ENCODE assay signal across 16 mouse cellular contexts in the genomic region with DNA sequence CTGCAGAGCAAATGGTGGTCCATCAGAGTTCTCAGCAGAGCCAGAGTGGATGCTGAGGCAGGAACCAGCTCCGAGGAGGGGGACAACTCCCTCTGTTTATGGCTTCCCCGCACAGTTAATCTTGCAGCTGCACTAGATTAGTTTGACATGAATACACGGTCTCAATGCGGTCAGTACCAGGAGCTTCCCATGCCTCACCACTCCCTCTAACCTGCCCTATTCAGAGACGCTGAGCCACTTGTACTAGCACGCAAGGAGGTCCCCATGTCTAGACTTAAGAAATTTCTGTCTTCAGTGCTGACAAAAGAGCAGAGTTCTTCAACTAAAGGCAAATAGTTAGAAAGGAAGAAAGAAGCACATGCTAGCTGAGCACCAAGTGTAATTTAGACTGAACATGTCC.
DNase-seq lines count a peak whose midpoint lies in the region; ATAC-seq and TF ChIP-seq lines count a peak whose summit lies in the region.
"Had no signal": no experiment of that assay in that cellular context is flagged by ENCODE, and none has a peak within 500 bp of the region (broad histone marks: within the 10 kb centered on the region; RNA-seq: fewer than 3 reads in every experiment).

No protein-coding gene starts in this region.

- no peak overlapping the region for H3K4me3 ChIP-seq in hindbrain, embryonic 16.5 days (ENCODE audit: low read length)
- no peak overlapping the region for H3K4me3 ChIP-seq in hindbrain, postnatal 0 days (ENCODE audit: low read length)
- no peak overlapping the region for H3K4me3 ChIP-seq in forebrain, embryonic 13.5 days
- no peak overlapping the region for H3K4me3 ChIP-seq in neural tube, embryonic 14.5 days (ENCODE audit: low read depth, low read length)
- H3K4me3 ChIP-seq: megakaryocyte, embryonic 14.5 days had no signal

- no peak overlapping the region for H3K27ac ChIP-seq in hindbrain, embryonic 16.5 days (ENCODE audit: low read depth, low read length)
- no peak overlapping the region for H3K27ac ChIP-seq in hindbrain, postnatal 0 days
- no peak overlapping the region for H3K27ac ChIP-seq in forebrain, embryonic 13.5 days
- H3K27ac ChIP-seq in neural tube, embryonic 14.5 days (ENCODE audit: low read depth, low read length) = no peak overlapping the region

- TF ChIP-seq CTCF in hindbrain, postnatal 0 days (IDR thresholded peaks at IDR 0.05; ENCODE audit: low read depth) = no peak
- TF ChIP-seq CTCF in brain, embryonic 14.5 days (IDR thresholded peaks at IDR 0.05; ENCODE audit: borderline replicate concordance, extremely low read depth, insufficient read depth, insufficient read length) = no peak

- intact Hi-C loops in heart, postnatal 36 days (cut with DNase I) = no loop called here

- no peaks in the 10 kb centered on the region for H3K27me3 ChIP-seq in hindbrain, embryonic 16.5 days (replicated peaks; ENCODE audit: control insufficient read depth, insufficient read depth, low read length)
- H3K27me3 ChIP-seq in hindbrain, postnatal 0 days (ENCODE audit: insufficient read depth, low read length) = no peaks in the 10 kb centered on the region
- no peaks in the 10 kb centered on the region for H3K27me3 ChIP-seq in forebrain, embryonic 13.5 days
- no peaks in the 10 kb centered on the region for H3K27me3 ChIP-seq in neural tube, embryonic 14.5 days (ENCODE audit: control insufficient read depth, insufficient read depth, low read length)
- H3K27me3 ChIP-seq: megakaryocyte, embryonic 14.5 days had no signal

- no peaks in the 10 kb centered on the region for H3K36me3 ChIP-seq in hindbrain, embryonic 16.5 days (ENCODE audit: control insufficient read depth, insufficient read depth, low read length)
- H3K36me3 ChIP-seq in hindbrain, postnatal 0 days (ENCODE audit: insufficient read depth, low read length) = no peaks in the 10 kb centered on the region
- H3K36me3 ChIP-seq in forebrain, embryonic 13.5 days (ENCODE audit: poor library complexity, severe bottlenecking) = no peaks in the 10 kb centered on the region
- no peaks in the 10 kb centered on the region for H3K36me3 ChIP-seq in neural tube, embryonic 14.5 days (ENCODE audit: control insufficient read depth, insufficient read depth, low read length)

- H3K9ac ChIP-seq in hindbrain, embryonic 16.5 days (ENCODE audit: low read depth, low read length) = no peak overlapping the region
- no peak overlapping the region for H3K9ac ChIP-seq in hindbrain, postnatal 0 days (replicated peaks; ENCODE audit: low read length)
- H3K9ac ChIP-seq in forebrain, embryonic 13.5 days = no peak overlapping the region
- H3K9ac ChIP-seq in neural tube, embryonic 14.5 days (replicated peaks; ENCODE audit: low read depth, low read length) = no peak overlapping the region
- H3K9ac ChIP-seq: liver, postnatal 0 days had no signal

- no peak for TF ChIP-seq POLR2A in brain, embryonic 14.5 days (IDR thresholded peaks at IDR 0.05; ENCODE audit: borderline replicate concordance, extremely low read depth, insufficient read depth, insufficient read length, poor library complexity, severe bottlenecking)

- ATAC-seq in hindbrain, embryonic 16.5 days = peak; percentile 48; the same call in 1 of the 2 replicates
- no peak for ATAC-seq in hindbrain, postnatal 0 days
- ATAC-seq in forebrain, embryonic 13.5 days = peak; percentile 33; the same call in 1 of the 2 replicates
- ATAC-seq in neural tube, embryonic 14.5 days (ENCODE audit: low read depth) = peak; percentile 46
- ATAC-seq: intestine, postnatal 0 days; liver, postnatal 0 days had no signal

- peaks cover 2% of the 10 kb centered on the region; the same call in 1 of the 2 replicates for H3K4me1 ChIP-seq in hindbrain, embryonic 16.5 days (ENCODE audit: control insufficient read depth, insufficient read depth, low read depth, low read length)
- peaks cover 5% of the 10 kb centered on the region; the same call in 1 of the 2 replicates for H3K4me1 ChIP-seq in hindbrain, postnatal 0 days (ENCODE audit: insufficient read depth, low read length)
- peaks cover 8% of the 10 kb centered on the region for H3K4me1 ChIP-seq in forebrain, embryonic 13.5 days
- no peaks in the 10 kb centered on the region for H3K4me1 ChIP-seq in neural tube, embryonic 14.5 days (ENCODE audit: control insufficient read depth, insufficient read depth, low read length)

- no peak overlapping the region for H3K4me2 ChIP-seq in hindbrain, embryonic 16.5 days (ENCODE audit: low read length)
- H3K4me2 ChIP-seq in hindbrain, postnatal 0 days (ENCODE audit: low read depth, low read length) = no peak overlapping the region
- no peak overlapping the region for H3K4me2 ChIP-seq in forebrain, embryonic 13.5 days
- H3K4me2 ChIP-seq in neural tube, embryonic 14.5 days (ENCODE audit: low read depth, low read length) = no peak overlapping the region

- no peaks in the 10 kb centered on the region for H3K9me3 ChIP-seq in hindbrain, embryonic 16.5 days (ENCODE audit: control insufficient read depth, low read length)
- no peaks in the 10 kb centered on the region for H3K9me3 ChIP-seq in hindbrain, postnatal 0 days (ENCODE audit: low read length)
- no peaks in the 10 kb centered on the region for H3K9me3 ChIP-seq in forebrain, embryonic 13.5 days (replicated peaks)
- H3K9me3 ChIP-seq in neural tube, embryonic 14.5 days (ENCODE audit: control insufficient read depth, low read length) = no peaks in the 10 kb centered on the region
- H3K9me3 ChIP-seq: G1E; megakaryocyte, embryonic 14.5 days had no signal

- DNase-seq in hindbrain, postnatal 0 days (ENCODE audit: low spot score) = no peak
- peak; percentile 24 for DNase-seq in brain, embryonic 14.5 days (ENCODE audit: low read depth)
- DNase-seq in adrenal gland, postnatal 36 days = no peak
- DNase-seq in heart, postnatal 36 days = no peak
- no peak for DNase-seq in spleen, adult 18-20 months
- DNase-seq: B cell, adult 2 months; heart, adult 18-20 months; heart, postnatal 14 days; liver, postnatal 0 days; thymus, postnatal 14 days had no signal

- WGBS in hindbrain, embryonic 16.5 days = 40% methylated on average over 6 of the region's 6 CpGs
- 32% methylated on average over 6 of the region's 6 CpGs for WGBS in hindbrain, postnatal 0 days
- 7% methylated on average over 6 of the region's 6 CpGs for WGBS in forebrain, embryonic 13.5 days
- WGBS in neural tube, embryonic 14.5 days = 24% methylated on average over 6 of the region's 6 CpGs
